Mouse (Mus musculus) megakaryocyte, embryonic 14.5 days (primary cell): ENCODE measurements around the gene Meiob.

Experiments used
- FLI1 ChIP-seq: IDR thresholded peaks from 2 replicates; pipeline ENCODE4 v1.6.1; 2012; ENCODE audit warnings: low read length, inconsistent platforms, mixed read lengths
- GATA1 ChIP-seq: IDR thresholded peaks from 3 replicates; pipeline ENCODE4 v1.6.1; 2012; ENCODE audit warnings: mixed read lengths, low read length, inconsistent platforms, borderline replicate concordance

DNA sequence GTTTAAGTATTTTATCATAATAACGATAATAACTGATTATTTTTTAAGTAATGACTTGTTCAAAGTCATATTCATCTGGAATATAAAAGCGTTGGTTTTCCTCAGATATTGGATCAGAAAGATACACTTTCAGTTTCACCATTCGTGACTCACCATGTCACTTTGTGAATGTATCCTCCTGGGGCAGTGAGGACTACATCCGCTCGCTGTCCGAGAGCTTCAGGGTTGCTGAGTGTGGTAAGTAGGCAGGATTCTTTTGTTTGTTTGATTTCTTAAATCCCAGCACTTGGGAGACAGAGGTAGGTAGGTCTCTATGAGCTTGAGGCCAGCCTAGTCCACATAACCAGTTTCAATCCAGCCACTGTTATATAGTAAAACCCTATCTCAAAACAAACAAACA, 14.1 kb downstream of the Meiob start:
- no peak for TF ChIP-seq FLI1
- TF ChIP-seq GATA1 = no peak
